Mouse (Mus musculus) lung, embryonic 16.5 days (tissue): Measurements from ENCODE around the gene Slc5a4b. TPM values are rescaled to one million over a fixed set of nuclear protein-coding genes. Genes with fewer than 3 reads are reported as not detected.

Experiments
- ATAC-seq: fragments of 200-750 bp; cut with Nextera tagmentation; 2 replicates; pipeline ENCODE4 v1.8.0; 2017; ENCODE audit warnings: low read depth, mild to moderate bottlenecking, moderate library complexity
- H3K27ac ChIP-seq: fragments of 300-500 bp; sonication (generic); 2 replicates; pipeline ENCODE4 v1.5.1; 2014; ENCODE audit warnings: mild to moderate bottlenecking, control low read depth, low read length
- H3K27me3 ChIP-seq: fragments of 300-500 bp; sonication (generic); 2 replicates; pipeline ENCODE4 v1.6.1; 2014; ENCODE audit warnings: low read depth, low read length, mixed read lengths; ENCODE audit not compliant: control insufficient read depth, insufficient read depth
- H3K36me3 ChIP-seq: fragments of 300-500 bp; sonication (generic); 2 replicates; pipeline ENCODE4 v1.6.1; 2014; ENCODE audit warnings: low read length; ENCODE audit not compliant: control insufficient read depth, insufficient read depth
- H3K4me1 ChIP-seq: fragments of 300-500 bp; sonication (generic); replicated peaks from 2 replicates; pipeline ENCODE4 v1.6.1; 2014; ENCODE audit warnings: low read length, mixed read lengths; ENCODE audit not compliant: control insufficient read depth, insufficient read depth
- H3K4me2 ChIP-seq: fragments of 300-500 bp; sonication (generic); 2 replicates; pipeline ENCODE4 v1.6.1; 2014; ENCODE audit warnings: low read depth, low read length, control low read depth
- H3K4me3 ChIP-seq: fragments of 300-500 bp; sonication (generic); 2 replicates; pipeline ENCODE4 v1.5.1; 2014; ENCODE audit warnings: mild to moderate bottlenecking, low read length, control low read depth
- H3K9ac ChIP-seq: fragments of 300-500 bp; sonication (generic); 2 replicates; pipeline ENCODE4 v1.6.1; 2014; ENCODE audit warnings: low read length, control low read depth
- H3K9me3 ChIP-seq: fragments of 300-500 bp; sonication (generic); 2 replicates; pipeline ENCODE4 v1.6.1; 2016; ENCODE audit warnings: low read length; ENCODE audit not compliant: control insufficient read depth
- WGBS: fragments of 180-500 bp; shearing (Covaris S2); extraction: QIAGEN DNeasy Blood & Tissue Kit; methylation state at CpG from one replicate; pipeline ENCODE4 v1.1.7; 2014; 5-methylcytosine and 5-hydroxymethylcytosine counted together
- polyA plus RNA-seq: library from polyadenylated mRNA; unstranded; fragments of >200 nt; fragmentation: Nextera tagmentation; extraction: Ambion mirVana; gene quantifications from 2 replicates; pipeline ENCODE4 v1.2.1, GENCODE M21; 2015

Gene Slc5a4b
- polyA plus RNA-seq, 1 experiment from 2014 or later, result not detected

- Histone ChIP-seq H3K4me1 (peaks cover 3% of the 10 kb centered on the region; the same call in 1 of the 2 replicates), H3K9ac (no peak overlapping the region), H3K9me3 (no peaks in the 10 kb centered on the region), H3K4me2 (no peak overlapping the region), H3K27me3 (no peaks in the 10 kb centered on the region), H3K27ac (no peak overlapping the region), H3K36me3 (no peaks in the 10 kb centered on the region), H3K4me3 (no peak overlapping the region)
- no peak for ATAC-seq
- 67% methylated on average over 11 of the region's 11 CpGs for WGBS
Observed at GRCm38 (mm10) chr10:76051860-76052259, 58.9 kb downstream of the Slc5a4b start.

- no peak for ATAC-seq
Observed at GRCm38 (mm10) chr10:76048967-76049366, 61.8 kb downstream of the Slc5a4b start.

GRCm38 (mm10) chr10:76047182-76047869 lies 63.4 kb downstream of the Slc5a4b start:
- 15% methylated on average over 5 of the region's 5 CpGs for WGBS
- Histone ChIP-seq H3K9ac (no peak overlapping the region), H3K4me1 (peaks cover 5% of the 10 kb centered on the region; the same call in 1 of the 2 replicates), H3K9me3 (no peaks in the 10 kb centered on the region), H3K27ac (no peak overlapping the region), H3K36me3 (peaks cover 7% of the 10 kb centered on the region; the same call in 1 of the 2 replicates), H3K4me2 (no peak overlapping the region), H3K4me3 (no peak overlapping the region), H3K27me3 (no peaks in the 10 kb centered on the region)
- peak; percentile 52; the same call in 1 of the 2 replicates for ATAC-seq

More at GRCm38 (mm10) chr10:76048967-76049366, 61.8 kb downstream of the Slc5a4b start:
- H3K9ac ChIP-seq, result no peak overlapping the region
- H3K27me3 ChIP-seq, result no peaks in the 10 kb centered on the region
- no peak overlapping the region for H3K4me3 ChIP-seq
- no peak overlapping the region for H3K4me2 ChIP-seq
- no peaks in the 10 kb centered on the region for H3K36me3 ChIP-seq
- peaks cover 5% of the 10 kb centered on the region; the same call in 1 of the 2 replicates for H3K4me1 ChIP-seq
- H3K9me3 ChIP-seq, result no peaks in the 10 kb centered on the region
- WGBS, result 8% methylated on average over 6 of the region's 6 CpGs
- no peak overlapping the region for H3K27ac ChIP-seq

- Histone ChIP-seq H3K27me3 (no peaks in the 10 kb centered on the region), H3K9me3 (no peaks in the 10 kb centered on the region), H3K9ac (no peak overlapping the region), H3K36me3 (peaks cover 7% of the 10 kb centered on the region; the same call in 1 of the 2 replicates), H3K4me2 (no peak overlapping the region), H3K27ac (no peak overlapping the region), H3K4me1 (peaks cover 5% of the 10 kb centered on the region; the same call in 1 of the 2 replicates), H3K4me3 (no peak overlapping the region)
- no peak for ATAC-seq
- WGBS, result 11% methylated on average over 1 of the region's 1 CpGs
Observed at GRCm38 (mm10) chr10:76046754-76047153, 64.0 kb downstream of the Slc5a4b start.

- ATAC-seq, result no peak
- H3K4me1 ChIP-seq, result peaks cover 5% of the 10 kb centered on the region; the same call in 1 of the 2 replicates
- WGBS, result 35% methylated on average over 5 of the region's 5 CpGs
- H3K4me2 ChIP-seq, result no peak overlapping the region
- no peak overlapping the region for H3K4me3 ChIP-seq
- H3K9me3 ChIP-seq, result no peaks in the 10 kb centered on the region
- no peaks in the 10 kb centered on the region for H3K27me3 ChIP-seq
- no peak overlapping the region for H3K9ac ChIP-seq
- peaks cover 16% of the 10 kb centered on the region for H3K36me3 ChIP-seq
- H3K27ac ChIP-seq, result no peak overlapping the region
Observed at GRCm38 (mm10) chr10:76045343-76045742, 65.4 kb downstream of the Slc5a4b start.

GRCm38 (mm10) chr10:76036962-76037361 lies 73.8 kb downstream of the Slc5a4b start:
- no peak overlapping the region for H3K4me3 ChIP-seq
- H3K9ac ChIP-seq, result no peak overlapping the region
- H3K4me2 ChIP-seq, result no peak overlapping the region
- 93% methylated on average over 5 of the region's 5 CpGs for WGBS
- H3K36me3 ChIP-seq, result peaks cover 41% of the 10 kb centered on the region
- H3K27ac ChIP-seq, result no peak overlapping the region
- peaks cover 6% of the 10 kb centered on the region for H3K4me1 ChIP-seq
- H3K27me3 ChIP-seq, result no peaks in the 10 kb centered on the region
- ATAC-seq, result no peak
- H3K9me3 ChIP-seq, result no peaks in the 10 kb centered on the region

GRCm38 (mm10) chr10:76035277-76035676 lies 75.5 kb downstream of the Slc5a4b start:
- H3K9ac ChIP-seq, result no peak overlapping the region
- no peak for ATAC-seq
- H3K36me3 ChIP-seq, result peaks cover 31% of the 10 kb centered on the region
- H3K27ac ChIP-seq, result no peak overlapping the region
- H3K9me3 ChIP-seq, result no peaks in the 10 kb centered on the region
- no peak overlapping the region for H3K4me3 ChIP-seq
- H3K4me2 ChIP-seq, result no peak overlapping the region
- H3K27me3 ChIP-seq, result no peaks in the 10 kb centered on the region
- peaks cover 7% of the 10 kb centered on the region for H3K4me1 ChIP-seq

GRCm38 (mm10) chr10:76034001-76034600 lies 76.7 kb downstream of the Slc5a4b start:
- H3K27ac ChIP-seq, result no peak overlapping the region
- no peaks in the 10 kb centered on the region for H3K27me3 ChIP-seq
- H3K4me1 ChIP-seq, result peaks cover 7% of the 10 kb centered on the region
- ATAC-seq, result no peak
- 93% methylated on average over 8 of the region's 8 CpGs for WGBS
- H3K9me3 ChIP-seq, result no peaks in the 10 kb centered on the region
- 0 out of 2 replicates have a peak overlapping the region, but pooled peaks have one; percentile 66 for H3K4me2 ChIP-seq
- no peak overlapping the region for H3K9ac ChIP-seq
- peaks cover 19% of the 10 kb centered on the region for H3K36me3 ChIP-seq
- no peak overlapping the region for H3K4me3 ChIP-seq

GRCm38 (mm10) chr10:76033119-76033455 lies 77.7 kb downstream of the Slc5a4b start:
- H3K27ac ChIP-seq, result peak overlapping the region; percentile 81
- H3K4me3 ChIP-seq, result peak overlapping the region; percentile 85
- 9% methylated on average over 7 of the region's 7 CpGs for WGBS
- no peaks in the 10 kb centered on the region for H3K27me3 ChIP-seq
- peaks cover 7% of the 10 kb centered on the region for H3K4me1 ChIP-seq
- H3K4me2 ChIP-seq, result peak overlapping the region; percentile 66
- H3K9me3 ChIP-seq, result no peaks in the 10 kb centered on the region
- peak overlapping the region; percentile 93 for H3K9ac ChIP-seq
- no peak; the same call in none of the 2 replicates for ATAC-seq
- peaks cover 9% of the 10 kb centered on the region for H3K36me3 ChIP-seq
